8 mouse cellular contexts compared by ENCODE assay signal in genomic region chr10:38553688-38554680, GRCm38 (mm10).
DNase-seq lines count a peak whose midpoint lies in the region; ATAC-seq lines count a peak whose summit lies in the region.

No protein-coding gene starts in this region.

- peaks cover 2% of the 10 kb centered on the region; the same call in 1 of the 2 replicates for H3K9me3 ChIP-seq in forebrain, embryonic 12.5 days

- ATAC-seq in forebrain, embryonic 12.5 days (ENCODE audit: low FRiP score), result peak; percentile 94
- ATAC-seq in megakaryocyte-erythroid progenitor cell, adult 5-6 weeks (replicated peaks; ENCODE audit: low FRiP score, low TSS enrichment, poor library complexity, severe bottlenecking), result no peak

- peak; percentile 3 for DNase-seq in urinary bladder, postnatal 14 days (ENCODE audit: low spot score)
- DNase-seq in urinary bladder, postnatal 10 days (ENCODE audit: low spot score), result no peak
- peak; percentile 21 for DNase-seq in heart, postnatal 4 days
- peak; percentile 29 to 38 for DNase-seq in left cerebral cortex, adult 18-20 months (ENCODE audit: low spot score in 2 of 2)
- peak; percentile 38 for DNase-seq in lung, postnatal 36 days
- DNase-seq in right cerebral cortex, postnatal 25 days, result peak; percentile 41

- no peaks in the 10 kb centered on the region for H3K27me3 ChIP-seq in forebrain, embryonic 12.5 days

- H3K9ac ChIP-seq in forebrain, embryonic 12.5 days, result peak overlapping the region; percentile 41; the same call in 1 of the 2 replicates

- no peaks in the 10 kb centered on the region for H3K36me3 ChIP-seq in forebrain, embryonic 12.5 days (replicated peaks)

- peaks cover 11% of the 10 kb centered on the region for H3K4me1 ChIP-seq in forebrain, embryonic 12.5 days

- peak overlapping the region; percentile 33 for H3K4me2 ChIP-seq in forebrain, embryonic 12.5 days

- peak overlapping the region; percentile 10; the same call in 1 of the 2 replicates for H3K4me3 ChIP-seq in forebrain, embryonic 12.5 days (replicated peaks)

- 4% methylated on average over 18 of the region's 18 CpGs for WGBS in forebrain, embryonic 12.5 days

- H3K27ac ChIP-seq in forebrain, embryonic 12.5 days, result peak overlapping the region; percentile 84
